Mouse (Mus musculus): Measurements from ENCODE around the gene Lrrc61. TPM values are rescaled to one million over a fixed set of nuclear protein-coding genes. Genes with fewer than 3 reads are reported as not detected.
A peak's percentile ranks its signal among the peaks of the same experiment; 100 is the strongest.

Lrrc61 gene
- total and polyA plus RNA-seq, 2 experiments: 3.3 to 8.5 TPM

GRCm38 (mm10) chr6:48591221-48591845 is 36.7 kb downstream of the Lrrc61 start:
- TF ChIP-seq POLR2A (IDR thresholded peaks at IDR 0.05; ENCODE audit: extremely low read depth, insufficient read depth, low read length): no peak
- no peak for TF ChIP-seq CTCF (IDR thresholded peaks at IDR 0.05; ENCODE audit: low read depth, low read length)
- no peaks in the 10 kb centered on the region for H3K27me3 ChIP-seq (ENCODE audit: control insufficient read depth, insufficient read depth, low read length)
- H3K79me2 ChIP-seq (ENCODE audit: control insufficient read depth, insufficient read depth, low read length): peaks cover 20% of the 10 kb centered on the region
- 0 out of 2 replicates have a peak overlapping the region, but pooled peaks have one; percentile 25 for H3K9ac ChIP-seq (ENCODE audit: low read depth, low read length)
- H3K4me1 ChIP-seq (ENCODE audit: control insufficient read depth, insufficient read depth, low read length): peaks cover 19% of the 10 kb centered on the region
- DNase-seq (ENCODE audit: extremely low read depth, low read depth, low spot score): peak; percentile 71
- H3K27ac ChIP-seq (replicated peaks; ENCODE audit: insufficient read depth, low read depth, low read length): peak overlapping the region; percentile 90
- no peak overlapping the region for H3K4me3 ChIP-seq (ENCODE audit: insufficient read depth, low read depth, low read length)
- 22% methylated on average over 3 of the region's 3 CpGs for WGBS
- H3K36me3 ChIP-seq (ENCODE audit: control insufficient read depth, insufficient read depth, low read length): peaks cover 4% of the 10 kb centered on the region

GRCm38 (mm10) chr6:48591871-48592270 is 37.3 kb downstream of the Lrrc61 start:
- H3K36me3 ChIP-seq (ENCODE audit: control insufficient read depth, insufficient read depth, low read length): peaks cover 9% of the 10 kb centered on the region
- H3K27ac ChIP-seq (replicated peaks; ENCODE audit: insufficient read depth, low read depth, low read length): peak overlapping the region; percentile 90
- peak overlapping the region; percentile 4; the same call in 1 of the 2 replicates for H3K9ac ChIP-seq (ENCODE audit: low read depth, low read length)
- DNase-seq (ENCODE audit: extremely low read depth, low read depth, low spot score): peak; percentile 93
- TF ChIP-seq POLR2A (IDR thresholded peaks at IDR 0.05; ENCODE audit: extremely low read depth, insufficient read depth, low read length) (no peak), CTCF (IDR thresholded peaks at IDR 0.05; ENCODE audit: low read depth, low read length) (no peak)
- peaks cover 19% of the 10 kb centered on the region for H3K4me1 ChIP-seq (ENCODE audit: control insufficient read depth, insufficient read depth, low read length)
- H3K4me3 ChIP-seq (ENCODE audit: insufficient read depth, low read depth, low read length): no peak overlapping the region
- H3K27me3 ChIP-seq (ENCODE audit: control insufficient read depth, insufficient read depth, low read length): no peaks in the 10 kb centered on the region
- peaks cover 26% of the 10 kb centered on the region for H3K79me2 ChIP-seq (ENCODE audit: control insufficient read depth, insufficient read depth, low read length)
- 32% methylated on average over 6 of the region's 6 CpGs for WGBS

- Histone ChIP-seq H3K36me3 (ENCODE audit: control insufficient read depth, insufficient read depth, low read length) (peaks cover 23% of the 10 kb centered on the region), H3K9ac (ENCODE audit: low read depth, low read length) (peak within 1 kb of the TSS; percentile 99), H3K4me3 (ENCODE audit: insufficient read depth, low read depth, low read length) (peak within 1 kb of the TSS; percentile 96), H3K79me2 (ENCODE audit: control insufficient read depth, insufficient read depth, low read length) (peaks cover 36% of the 10 kb centered on the region), H3K27ac (replicated peaks; ENCODE audit: insufficient read depth, low read depth, low read length) (peak within 1 kb of the TSS; percentile 99), H3K4me1 (ENCODE audit: control insufficient read depth, insufficient read depth, low read length) (peaks cover 29% of the 10 kb centered on the region), H3K27me3 (ENCODE audit: control insufficient read depth, insufficient read depth, low read length) (no peaks in the 10 kb centered on the region)
- TF ChIP-seq CTCF (IDR thresholded peaks at IDR 0.05; ENCODE audit: low read depth, low read length) (peak; percentile 68), POLR2A (IDR thresholded peaks at IDR 0.05; ENCODE audit: extremely low read depth, insufficient read depth, low read length) (peak; percentile 84)
- 3% methylated on average over 45 of the region's 45 CpGs for WGBS
- DNase-seq (ENCODE audit: extremely low read depth, low read depth, low spot score): peak; percentile 89
Observed at GRCm38 (mm10) chr6:48593158-48594042, 38.8 kb downstream of the Lrrc61 start, which contains the start of the genes Repin1 and Gm44965. Repin1 (plus strand) TSS chr6:48593883. Gm44965 (plus strand) TSS chr6:48593941.

GRCm38 (mm10) chr6:48594043-48594738 is 39.6 kb downstream of the Lrrc61 start:
- Histone ChIP-seq H3K36me3 (ENCODE audit: control insufficient read depth, insufficient read depth, low read length) (peaks cover 23% of the 10 kb centered on the region), H3K4me3 (ENCODE audit: insufficient read depth, low read depth, low read length) (peak overlapping the region; percentile 96), H3K79me2 (ENCODE audit: control insufficient read depth, insufficient read depth, low read length) (peaks cover 36% of the 10 kb centered on the region), H3K27me3 (ENCODE audit: control insufficient read depth, insufficient read depth, low read length) (no peaks in the 10 kb centered on the region), H3K9ac (ENCODE audit: low read depth, low read length) (peak overlapping the region; percentile 99), H3K27ac (replicated peaks; ENCODE audit: insufficient read depth, low read depth, low read length) (peak overlapping the region; percentile 99), H3K4me1 (ENCODE audit: control insufficient read depth, insufficient read depth, low read length) (peaks cover 34% of the 10 kb centered on the region)
- TF ChIP-seq POLR2A (IDR thresholded peaks at IDR 0.05; ENCODE audit: extremely low read depth, insufficient read depth, low read length) (peak; percentile 32; the same call in 1 of the 2 replicates), CTCF (IDR thresholded peaks at IDR 0.05; ENCODE audit: low read depth, low read length) (no peak)
- DNase-seq (ENCODE audit: extremely low read depth, low read depth, low spot score): peak; percentile 95
- WGBS: under 1% methylated on average over 39 of the region's 41 CpGs

GRCm38 (mm10) chr6:48595278-48595677 is 40.7 kb downstream of the Lrrc61 start:
- 25% methylated on average over 1 of the region's 1 CpGs for WGBS
- Histone ChIP-seq H3K4me3 (ENCODE audit: insufficient read depth, low read depth, low read length) (peak overlapping the region; percentile 96), H3K36me3 (ENCODE audit: control insufficient read depth, insufficient read depth, low read length) (peaks cover 28% of the 10 kb centered on the region), H3K79me2 (ENCODE audit: control insufficient read depth, insufficient read depth, low read length) (peaks cover 36% of the 10 kb centered on the region), H3K27ac (replicated peaks; ENCODE audit: insufficient read depth, low read depth, low read length) (peak overlapping the region; percentile 99), H3K4me1 (ENCODE audit: control insufficient read depth, insufficient read depth, low read length) (peaks cover 44% of the 10 kb centered on the region), H3K27me3 (ENCODE audit: control insufficient read depth, insufficient read depth, low read length) (no peaks in the 10 kb centered on the region), H3K9ac (ENCODE audit: low read depth, low read length) (peak overlapping the region; percentile 99)
- DNase-seq (ENCODE audit: extremely low read depth, low read depth, low spot score): peak; percentile 68
- TF ChIP-seq POLR2A (IDR thresholded peaks at IDR 0.05; ENCODE audit: extremely low read depth, insufficient read depth, low read length) (no peak), CTCF (IDR thresholded peaks at IDR 0.05; ENCODE audit: low read depth, low read length) (no peak)
